Mouse (Mus musculus) G1E-ER4 (cell line): ENCODE measurements around the gene Nup133. TPM values are rescaled to one million over a fixed set of nuclear protein-coding genes. Genes with fewer than 3 reads are reported as not detected.

Source experiments
- GATA1 ChIP-seq: IDR thresholded peaks from one replicate; pipeline ENCODE4 v1.8.0; 2012; ENCODE audit warnings: low read length, inconsistent platforms
- polyA plus RNA-seq: library from polyadenylated mRNA; stranded (reverse); fragments of >175 nt; gene quantifications from 2 replicates; pipeline ENCODE4 v1.2.3, GENCODE M21; 2012

Nup133 gene
- polyA plus RNA-seq, 1 experiment, result 32.1 TPM

DNA sequence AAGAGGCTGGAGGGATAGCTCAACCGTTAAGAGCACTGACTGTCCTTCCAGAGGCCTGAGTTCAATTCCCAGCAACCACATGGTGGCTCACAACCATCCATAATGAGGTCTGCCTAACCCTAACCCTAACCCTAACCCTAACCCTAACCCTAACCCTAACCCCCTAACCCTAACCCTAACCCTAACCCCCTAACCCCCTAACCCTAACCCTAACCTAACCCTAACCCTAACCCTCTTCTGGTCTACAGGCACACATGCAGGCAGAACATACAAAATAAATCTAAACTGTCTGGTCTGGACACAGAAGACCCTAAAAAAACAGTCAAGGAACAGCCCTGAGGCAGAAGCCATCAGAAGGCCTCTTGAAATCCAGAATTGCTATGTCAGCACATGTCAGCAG is 12.3 kb upstream of the Nup133 start:
- no peak for TF ChIP-seq GATA1

- TF ChIP-seq GATA1, result no peak
Observed at GRCm38 (mm10) chr8:123960056-123960455, 11.0 kb upstream of the Nup133 start.

- TF ChIP-seq GATA1, result no peak
Observed at GRCm38 (mm10) chr8:123959473-123959872, 10.4 kb upstream of the Nup133 start.

GRCm38 (mm10) chr8:123958130-123958529 is 9.1 kb upstream of the Nup133 start:
- TF ChIP-seq GATA1, result no peak

- no peak for TF ChIP-seq GATA1
Observed at GRCm38 (mm10) chr8:123954246-123954645, 5.2 kb upstream of the Nup133 start.

GRCm38 (mm10) chr8:123953686-123954085 is 4.6 kb upstream of the Nup133 start:
- TF ChIP-seq GATA1, result no peak

GRCm38 (mm10) chr8:123950077-123950802 is 1.2 kb upstream of the Nup133 start:
- TF ChIP-seq GATA1, result no peak

- TF ChIP-seq GATA1, result no peak
Observed at GRCm38 (mm10) chr8:123949686-123949986, 571 bp upstream of the Nup133 start.

DNA sequence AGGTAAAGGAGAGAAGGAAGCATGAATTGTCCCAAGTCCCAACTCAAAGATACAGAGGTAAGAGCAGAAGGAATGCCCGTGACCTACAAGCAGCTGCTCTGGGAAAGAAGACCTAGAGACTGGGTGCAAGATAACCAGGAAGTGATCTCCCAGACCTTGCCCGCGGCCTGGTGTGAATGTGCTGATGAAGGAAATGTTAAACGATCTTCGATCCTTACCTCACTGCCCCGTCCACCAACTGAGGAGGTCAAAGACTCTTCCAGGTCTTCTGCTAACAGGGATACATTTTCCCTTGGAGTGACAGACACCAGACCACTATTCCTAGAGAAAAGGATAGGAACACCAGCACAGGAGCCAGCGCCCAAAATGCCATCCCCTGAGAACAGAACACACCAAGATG is 20.0 kb downstream of the Nup133 start:
- TF ChIP-seq GATA1, result no peak

DNA sequence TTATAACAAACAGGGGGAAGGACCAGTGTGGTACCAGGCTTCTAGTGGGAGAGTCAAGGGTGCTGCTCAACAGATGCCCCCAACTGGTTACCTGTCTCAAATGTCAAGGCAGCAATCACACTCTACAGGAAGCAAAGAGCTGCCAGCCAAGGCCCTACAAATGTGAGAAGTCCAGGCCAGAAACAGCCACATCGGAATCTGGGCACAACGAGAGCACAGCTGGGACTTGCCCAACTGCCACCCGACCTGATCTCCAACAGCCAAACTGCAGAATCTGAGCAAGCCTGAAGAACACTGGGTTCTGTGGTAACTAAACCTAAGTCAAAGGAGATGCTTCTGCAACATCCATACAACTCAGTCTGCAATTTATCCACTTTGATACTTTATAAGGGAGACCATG is 23.4 kb downstream of the Nup133 start:
- no peak for TF ChIP-seq GATA1

- TF ChIP-seq GATA1, result no peak
Observed at GRCm38 (mm10) chr8:123924719-123925118, 24.3 kb downstream of the Nup133 start.

- TF ChIP-seq GATA1, result no peak
Observed at GRCm38 (mm10) chr8:123914635-123915034, 34.4 kb downstream of the Nup133 start.

DNA sequence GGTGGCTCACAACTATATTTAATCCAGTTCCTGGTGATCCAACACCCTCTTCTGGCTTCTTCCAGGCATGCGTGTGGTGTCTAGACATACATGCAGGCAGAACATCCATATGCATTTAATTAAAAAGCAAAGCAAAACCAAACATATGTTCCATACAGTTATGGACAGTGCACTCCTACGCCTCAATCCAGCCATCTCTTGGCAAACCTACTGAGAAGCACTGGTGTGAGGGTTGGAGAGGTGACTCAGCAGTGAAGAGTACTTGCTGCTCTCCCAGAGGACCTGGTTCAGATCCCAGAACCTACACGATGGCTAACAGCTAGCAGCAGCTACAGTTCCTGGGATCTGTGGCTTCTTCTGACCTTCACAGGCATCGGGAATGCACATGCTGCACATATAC is 36.8 kb downstream of the Nup133 start:
- no peak for TF ChIP-seq GATA1

DNA sequence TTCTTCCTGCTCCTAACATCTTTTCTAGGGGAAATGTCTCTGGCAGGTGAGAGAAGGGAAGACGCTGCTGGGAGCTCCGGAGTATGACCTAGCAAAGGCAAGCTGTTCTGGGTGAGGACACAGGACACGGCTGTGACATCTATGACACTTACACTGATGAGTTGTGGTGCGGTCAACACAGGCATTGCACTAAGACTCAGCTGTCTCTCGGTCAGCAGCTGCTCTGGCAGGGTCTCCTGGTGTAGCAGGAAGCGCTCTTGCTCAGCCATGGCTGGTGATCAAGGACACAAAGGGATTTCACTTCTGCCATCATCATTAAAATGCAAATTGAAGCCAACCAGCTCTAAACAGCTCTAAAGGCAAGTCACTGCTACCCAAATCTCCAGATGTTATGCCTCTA is 41.5 kb downstream of the Nup133 start:
- no peak for TF ChIP-seq GATA1

DNA sequence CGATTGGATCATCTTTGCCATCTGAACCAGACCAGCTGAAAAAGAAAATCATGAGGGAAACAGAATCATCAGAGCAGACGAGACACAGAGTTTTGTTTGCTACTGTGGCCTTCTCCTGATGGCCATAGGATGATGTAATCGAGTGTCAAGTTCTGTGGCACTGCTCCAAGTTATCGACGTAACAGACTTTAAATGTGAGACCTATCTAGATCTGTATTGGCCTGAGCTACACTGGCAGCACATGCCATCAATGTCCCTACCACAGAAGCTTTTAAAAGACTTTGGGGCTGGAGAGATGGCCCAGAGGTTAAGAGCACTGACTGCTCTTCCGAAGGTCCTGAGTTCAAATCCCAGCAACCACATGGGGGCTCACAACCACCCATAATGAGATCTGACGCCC is 46.4 kb downstream of the Nup133 start:
- no peak for TF ChIP-seq GATA1

- TF ChIP-seq GATA1, result no peak
Observed at GRCm38 (mm10) chr8:123899366-123899765, 49.7 kb downstream of the Nup133 start.

GRCm38 (mm10) chr8:123898576-123898975 is 50.5 kb downstream of the Nup133 start:
- TF ChIP-seq GATA1, result no peak

DNA sequence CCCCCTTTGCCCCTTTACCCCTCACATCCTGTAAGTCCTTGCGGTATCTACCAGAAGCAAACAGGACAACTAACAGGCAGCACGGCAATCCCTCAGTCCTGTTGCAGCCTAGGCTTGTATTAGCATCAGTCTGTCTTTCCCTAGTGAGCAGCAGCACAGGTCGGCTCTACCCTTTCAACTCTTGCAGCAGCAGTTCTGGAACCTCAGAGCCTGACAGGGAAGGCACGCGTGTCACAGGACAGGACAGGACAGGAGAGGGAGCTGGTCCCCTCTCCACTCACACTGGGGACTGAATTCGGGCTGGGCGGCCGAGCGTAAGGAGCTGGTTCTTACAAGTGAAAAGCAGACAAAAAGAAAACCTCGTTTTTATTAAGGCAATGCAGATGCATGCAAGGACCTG is 52.3 kb downstream of the Nup133 start:
- TF ChIP-seq GATA1, result no peak
